Mouse (Mus musculus): ENCODE data around the gene Usp6nl.

The Usp6nl gene

DNA sequence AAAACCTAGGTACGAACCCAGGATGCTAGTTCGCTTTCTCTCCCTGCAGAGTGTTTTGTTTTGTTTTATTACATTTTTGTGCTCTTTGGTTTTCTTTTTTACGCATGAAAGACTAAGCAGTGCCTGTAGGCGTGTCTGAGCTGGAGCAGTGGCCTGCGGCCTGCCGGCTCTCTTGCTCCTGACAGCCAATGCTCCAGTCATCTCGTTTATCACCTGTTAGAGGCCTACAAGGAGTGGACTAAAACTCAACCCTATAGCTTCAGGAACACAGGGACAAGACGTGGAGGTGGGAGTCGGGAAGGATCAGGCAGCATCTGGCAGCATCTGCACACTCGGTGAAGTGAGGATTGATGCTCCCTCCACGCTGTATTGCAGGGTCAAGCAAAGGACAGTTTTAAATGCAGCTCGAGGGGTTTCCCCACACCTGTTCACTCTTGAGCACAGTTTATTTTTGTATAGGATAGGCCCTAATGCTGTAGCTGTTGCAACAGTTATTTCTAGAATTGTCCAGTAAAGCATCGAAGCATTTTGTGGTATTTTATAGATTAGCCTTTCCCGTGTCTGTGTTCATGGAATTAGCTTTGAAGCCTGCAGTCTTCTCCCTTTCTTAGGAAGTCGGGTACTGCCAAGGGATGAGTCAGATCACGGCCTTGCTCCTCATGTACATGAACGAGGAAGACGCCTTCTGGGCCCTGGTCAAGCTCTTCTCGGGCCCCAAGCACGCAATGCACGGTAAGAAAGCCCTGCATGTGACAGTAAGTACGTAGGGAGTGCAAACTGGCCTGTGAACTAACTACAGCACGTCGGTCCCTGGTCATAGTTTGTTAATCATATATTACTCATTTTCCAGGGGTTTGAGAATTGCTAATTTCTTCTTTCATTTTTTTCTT is 101.4 kb downstream of the Usp6nl start:
- no peak for DNase-seq

DNA sequence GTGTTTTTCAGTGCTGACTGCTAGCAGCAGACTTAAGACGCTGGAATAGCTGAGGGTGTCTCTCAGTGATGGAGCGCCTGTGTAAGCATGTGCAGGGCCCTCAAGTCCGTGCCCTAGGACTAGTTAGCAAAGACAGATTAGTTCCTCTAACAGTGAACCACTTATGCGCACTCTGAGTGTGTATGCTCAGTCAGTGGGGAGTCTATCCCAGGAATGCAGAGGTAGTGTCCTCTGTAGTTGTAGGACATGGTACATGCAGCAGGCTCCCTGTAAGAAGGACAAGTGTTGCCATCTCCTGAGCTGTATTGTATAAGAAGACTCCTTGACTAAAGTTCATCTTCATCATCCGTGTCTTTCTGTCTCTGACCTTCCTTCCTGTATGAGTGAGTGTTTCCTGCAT is 102.4 kb downstream of the Usp6nl start:
- no peak for DNase-seq

DNA sequence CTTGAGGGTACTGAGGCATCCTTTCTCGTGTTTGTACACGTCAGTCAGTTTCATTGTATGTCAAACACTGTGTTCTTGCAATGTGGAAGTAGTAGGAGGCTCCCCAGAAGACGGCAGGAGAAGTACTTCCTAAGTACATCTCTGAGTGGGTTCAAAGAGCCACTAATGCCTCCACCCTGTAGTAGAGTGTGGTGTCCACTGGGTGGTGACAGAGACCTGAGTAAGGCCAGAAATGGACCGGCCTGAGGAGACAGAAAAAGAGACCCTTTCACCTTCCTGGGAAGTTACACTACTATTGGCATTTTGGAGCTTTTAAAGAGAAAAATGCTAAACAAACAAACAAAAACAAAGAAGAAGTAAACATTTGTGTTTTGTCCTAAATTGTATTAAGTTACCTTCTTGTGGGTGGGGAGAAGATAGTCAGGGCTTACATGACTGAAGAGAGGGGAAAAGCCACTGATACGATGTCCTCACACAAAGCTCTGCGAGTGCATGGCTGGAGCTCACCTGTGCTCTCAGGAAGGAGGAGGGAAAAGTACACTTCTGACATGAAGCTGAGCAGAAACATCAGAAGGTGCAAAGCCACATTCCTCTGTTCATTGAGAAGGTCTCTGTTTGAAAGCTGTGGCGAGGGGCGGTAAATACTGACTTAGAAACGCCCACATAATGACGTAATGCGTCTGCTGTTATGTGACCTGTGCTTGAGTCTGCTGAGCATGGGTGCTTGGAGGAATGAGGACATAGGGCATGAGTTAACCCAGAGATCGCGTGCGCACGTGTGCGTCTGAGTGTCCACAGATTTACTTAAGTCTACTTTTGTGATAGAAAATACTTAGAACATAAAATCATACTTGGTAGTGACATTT is 113.9 kb downstream of the Usp6nl start:
- peak; percentile 20 for DNase-seq

DNA sequence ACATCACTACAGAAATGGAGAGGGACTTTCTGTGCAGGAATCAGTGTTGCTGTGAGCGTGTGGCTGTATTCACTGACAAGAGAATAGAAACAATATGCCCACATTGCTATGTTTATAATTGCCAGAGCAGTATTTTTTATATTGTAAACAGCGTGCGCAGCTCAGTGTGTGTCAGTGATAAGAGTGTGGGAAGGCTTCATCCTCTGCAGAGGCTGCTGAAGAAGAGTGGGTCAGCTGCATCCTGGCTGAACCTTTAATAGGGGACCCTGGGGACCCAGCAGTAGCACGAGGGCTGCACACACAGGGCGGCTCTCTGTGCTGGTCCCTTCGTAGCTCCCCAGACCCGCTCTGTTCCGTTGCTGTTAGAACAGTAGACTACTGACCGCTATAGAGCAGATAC is 119.2 kb downstream of the Usp6nl start:
- no peak for DNase-seq

DNA sequence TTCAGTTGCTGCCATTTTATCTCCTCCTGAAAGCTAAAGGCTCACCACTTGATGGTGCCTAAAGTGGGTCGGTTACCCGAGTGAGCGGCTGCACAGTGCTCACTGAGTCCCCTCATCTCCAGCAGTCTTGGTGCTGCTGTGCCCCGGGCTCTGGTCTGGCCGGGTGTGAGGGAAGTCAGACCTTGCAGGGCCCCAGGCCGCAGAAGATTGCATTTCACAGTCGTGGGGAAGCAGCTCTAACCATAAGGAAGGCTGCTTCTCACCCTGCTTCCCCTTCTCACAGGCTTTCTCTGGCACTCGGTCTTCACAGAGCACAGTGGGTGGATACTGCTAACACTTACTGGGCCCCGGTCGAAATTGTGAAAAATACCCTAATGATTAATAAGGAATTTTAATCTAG is 119.8 kb downstream of the Usp6nl start:
- no peak for DNase-seq

DNA sequence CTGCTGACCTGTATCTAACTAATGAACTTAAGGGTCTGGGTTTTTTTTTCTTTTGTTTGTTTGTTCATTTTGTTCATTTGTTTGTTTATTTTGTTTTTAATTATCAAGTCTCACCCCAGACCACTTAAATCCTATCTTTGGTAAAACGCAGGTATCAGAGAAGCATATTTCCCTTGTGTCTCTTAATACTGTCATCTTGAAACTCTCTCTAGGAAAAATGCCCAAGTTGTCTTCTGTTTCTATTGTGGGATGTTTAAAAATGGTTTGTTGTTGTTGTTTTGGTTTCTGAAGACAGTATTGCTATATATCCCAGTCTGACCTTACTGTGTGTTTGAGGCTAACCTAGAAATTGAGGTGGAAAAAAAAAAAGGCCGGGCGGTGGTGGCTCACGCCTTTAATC is 121.5 kb downstream of the Usp6nl start:
- no peak for DNase-seq

DNA sequence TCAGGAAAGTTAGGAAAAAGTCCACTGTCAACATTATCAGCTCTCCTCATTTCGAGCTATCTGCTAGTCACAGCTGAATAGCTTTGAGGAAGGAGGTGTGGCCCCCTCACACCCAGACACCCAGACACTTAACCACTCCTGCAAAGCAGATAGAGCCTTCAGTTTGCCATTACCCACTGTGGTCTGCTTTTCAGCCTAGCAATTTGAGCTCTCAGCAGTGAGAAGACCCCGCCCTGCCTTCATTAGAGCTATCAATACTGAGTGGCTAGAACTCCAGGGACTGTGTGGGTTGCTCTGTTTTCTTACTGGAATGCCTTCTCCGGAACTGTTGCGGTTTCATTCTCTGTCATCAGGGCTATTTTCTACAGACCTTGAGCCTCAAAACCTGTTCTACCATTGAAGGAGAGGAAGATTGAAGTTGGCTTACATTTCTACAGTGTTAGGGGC is 122.3 kb downstream of the Usp6nl start:
- DNase-seq: no peak

DNA sequence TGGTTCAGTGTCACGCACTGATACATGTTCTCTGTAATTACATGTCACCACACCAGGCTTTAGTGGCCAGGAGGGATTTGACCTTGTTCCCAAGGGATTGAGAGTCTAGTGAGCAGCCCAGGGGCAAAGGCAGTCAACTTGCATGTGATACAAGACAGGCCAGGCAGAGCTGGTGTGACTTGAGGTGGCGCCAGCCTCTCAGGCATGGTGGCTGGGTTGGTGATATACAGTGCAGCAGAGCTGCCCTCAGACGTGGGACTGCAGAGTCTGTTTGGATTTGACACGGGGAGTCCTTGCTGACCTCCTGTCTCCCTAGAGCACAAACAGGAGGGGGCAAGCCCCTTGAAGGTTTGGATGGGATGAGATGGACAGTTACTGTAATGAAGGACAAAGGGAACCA is 123.4 kb downstream of the Usp6nl start:
- no peak for DNase-seq

DNA sequence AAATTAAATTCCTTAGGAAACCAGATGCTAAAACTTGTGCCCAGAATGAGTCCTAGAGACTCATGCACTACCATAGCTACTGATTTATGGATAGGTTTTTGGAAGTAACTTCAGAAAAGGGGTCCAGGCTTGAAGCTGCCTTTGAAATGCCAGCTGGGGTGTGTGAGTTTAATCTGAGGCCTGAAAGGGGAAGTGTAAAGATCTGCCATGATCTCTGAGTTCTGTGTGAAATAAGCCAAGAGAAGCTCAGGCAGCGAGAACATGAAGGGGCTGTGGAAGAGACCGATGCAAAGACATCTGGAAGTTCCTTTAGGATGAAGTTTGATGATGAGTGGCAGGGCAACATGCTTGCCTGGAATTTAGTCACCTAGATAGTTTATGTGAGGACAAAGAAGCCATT is 126.4 kb downstream of the Usp6nl start:
- DNase-seq: no peak

DNA sequence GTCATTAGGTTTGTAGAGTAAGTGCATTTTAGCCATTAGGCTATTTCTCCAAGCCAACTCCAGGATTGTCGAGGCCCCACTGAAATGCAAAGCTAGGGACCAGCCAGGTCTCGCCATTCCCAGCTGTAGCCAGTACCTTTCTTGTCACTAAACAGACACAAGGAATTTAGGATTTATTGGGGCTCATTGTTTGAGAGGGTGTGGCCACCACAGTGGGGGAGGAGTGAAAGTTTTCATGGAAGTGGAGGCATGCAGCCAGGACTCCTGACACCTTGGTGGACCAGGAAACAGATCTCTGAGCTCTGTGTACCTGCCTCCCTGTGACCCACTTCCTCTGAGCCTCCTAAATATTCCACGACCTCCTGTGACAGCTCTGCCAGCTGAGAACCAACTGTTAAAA is 127.2 kb downstream of the Usp6nl start:
- DNase-seq: no peak

DNA sequence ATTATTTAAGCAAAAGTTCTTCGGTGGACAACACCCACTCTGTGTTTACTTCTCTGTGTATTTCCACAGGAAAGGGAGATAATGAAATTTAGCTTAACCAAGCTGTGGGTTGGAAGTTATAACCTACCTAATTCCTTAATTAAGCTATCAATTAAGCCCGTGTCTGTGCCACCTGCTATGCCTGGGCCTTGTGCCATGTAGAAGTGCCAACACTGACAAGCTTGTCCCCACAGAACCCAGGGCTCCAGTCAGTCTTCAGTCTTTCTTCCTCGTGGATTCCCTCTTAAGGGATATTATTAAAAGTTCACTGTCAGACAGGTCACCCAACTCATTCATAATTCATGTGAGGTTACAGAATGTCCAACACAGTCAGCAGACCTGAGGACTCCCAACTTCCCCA is 128.1 kb downstream of the Usp6nl start:
- peak; percentile 51 for DNase-seq

DNA sequence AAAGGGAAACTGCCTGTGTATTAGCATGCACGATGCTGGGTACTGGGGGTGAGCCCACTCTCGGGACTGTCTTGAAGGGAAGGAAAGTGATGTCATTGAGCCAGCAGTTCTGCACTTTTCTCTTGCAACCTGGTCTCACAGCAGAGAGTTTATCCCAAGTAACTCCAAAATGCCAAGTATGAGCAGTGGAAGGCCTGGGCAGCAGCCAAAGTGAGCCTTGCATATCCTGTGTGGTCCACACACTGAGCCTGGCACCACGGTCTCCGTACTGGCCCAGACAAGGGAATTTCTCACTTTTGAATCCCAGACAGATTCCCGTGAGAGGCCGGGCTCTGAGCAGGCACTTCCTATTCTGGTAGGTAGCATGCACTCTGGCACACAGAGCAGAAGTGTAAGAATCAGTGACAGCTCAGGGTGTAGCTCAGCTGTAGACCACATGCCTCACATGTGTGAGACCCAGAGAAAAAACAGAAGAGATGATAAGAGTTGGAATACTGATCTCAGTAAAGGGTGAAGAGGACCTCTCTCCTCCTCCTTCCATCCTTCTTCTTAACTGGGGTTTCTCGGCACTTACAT is 132.6 kb downstream of the Usp6nl start:
- DNase-seq: no peak

DNA sequence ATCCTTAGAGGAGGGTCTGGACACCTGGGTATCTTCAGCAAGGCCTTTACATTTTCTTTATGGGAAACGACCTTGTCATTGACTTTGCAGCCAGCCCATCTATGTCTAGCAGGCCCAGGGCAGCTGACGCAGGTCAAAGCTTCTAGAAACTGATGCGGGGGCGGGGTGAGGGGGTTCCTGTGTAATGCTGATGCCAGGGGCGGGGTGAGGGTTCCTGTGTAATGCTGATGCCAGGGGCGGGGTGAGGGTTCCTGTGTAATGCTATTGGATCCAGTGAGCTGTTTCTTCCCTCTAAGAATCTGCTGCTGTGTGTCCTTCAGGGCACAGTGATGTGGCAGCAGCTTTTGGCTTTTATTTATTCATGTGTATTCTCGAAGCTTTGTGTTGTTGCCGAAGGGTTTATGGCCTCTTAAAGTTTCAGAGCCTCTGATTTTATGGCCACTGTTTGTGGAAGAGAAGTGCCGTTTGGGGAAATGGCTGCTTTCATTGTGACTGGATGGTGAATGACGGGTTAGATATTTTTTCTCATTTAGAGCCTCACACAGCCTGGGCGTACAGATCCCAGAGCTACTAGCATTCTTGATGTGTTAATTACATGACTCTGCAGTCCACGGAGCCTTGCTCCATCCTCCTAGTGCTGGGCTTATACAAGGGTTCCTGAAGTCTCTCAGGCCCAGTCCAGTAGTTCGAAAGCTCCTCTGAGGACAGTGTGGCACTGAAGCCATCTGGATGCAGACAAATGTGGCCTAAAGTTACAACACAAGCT is 137.0 kb downstream of the Usp6nl start:
- no peak for DNase-seq

DNA sequence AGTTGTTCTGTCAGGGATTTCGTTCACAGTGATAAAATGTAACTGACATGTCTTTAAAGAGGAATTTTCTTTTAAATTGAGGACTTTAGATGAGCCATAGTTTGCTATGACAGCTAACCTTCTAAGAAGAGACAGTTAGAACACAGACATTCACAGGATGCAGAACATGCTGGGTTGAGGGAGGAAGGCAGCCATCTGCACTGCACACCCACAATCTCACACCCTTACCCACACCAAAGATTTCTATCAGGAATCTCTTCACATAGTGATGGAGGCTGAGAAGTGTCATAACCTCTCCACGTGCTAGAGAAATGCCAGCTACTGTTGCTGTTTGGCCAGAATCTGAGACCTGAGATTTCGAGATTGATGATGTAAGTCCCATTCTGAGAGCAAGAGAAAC is 139.8 kb downstream of the Usp6nl start:
- DNase-seq: no peak

DNA sequence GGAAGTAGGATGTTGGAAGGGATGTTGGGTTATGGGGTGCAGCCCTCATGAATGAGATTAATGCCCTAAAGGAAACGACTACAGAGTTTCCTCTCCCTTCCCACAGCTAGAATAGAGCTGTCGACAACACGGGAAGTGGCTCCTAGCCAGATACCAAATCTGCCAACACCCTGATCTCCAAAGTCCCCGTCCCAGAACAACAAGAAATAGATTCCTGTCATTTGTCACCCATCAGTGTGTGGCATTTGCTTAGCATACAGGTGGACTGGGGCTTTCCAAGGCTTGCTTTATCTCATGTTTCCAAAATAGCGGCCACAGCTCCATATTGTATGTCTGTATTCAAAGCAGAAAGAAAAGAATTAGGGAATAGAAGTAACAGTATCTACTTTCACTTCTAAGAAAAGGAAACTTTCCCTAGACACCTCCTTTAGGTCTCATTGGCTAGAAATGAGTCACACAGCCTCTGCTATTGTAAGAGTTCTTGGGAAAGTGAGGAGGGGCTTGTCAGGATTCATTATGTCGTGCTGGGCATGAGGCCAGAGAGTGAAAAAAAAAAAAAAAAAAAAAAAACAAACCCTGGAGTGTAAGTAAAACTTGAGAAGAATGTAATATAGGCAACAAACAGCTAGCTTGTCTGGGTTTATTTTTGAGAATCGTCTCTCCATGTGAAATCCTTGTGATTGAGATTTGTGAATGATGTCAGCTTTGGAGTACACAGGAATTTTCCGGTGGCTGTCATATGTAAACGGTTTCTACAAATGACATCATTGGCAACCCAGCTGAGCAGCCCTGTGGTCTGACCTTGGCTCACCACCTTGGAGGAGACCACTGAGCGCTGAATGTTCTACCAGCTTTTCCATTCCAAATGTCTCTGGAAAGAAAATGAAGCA is 141.6 kb downstream of the Usp6nl start:
- no peak for DNase-seq

DNA sequence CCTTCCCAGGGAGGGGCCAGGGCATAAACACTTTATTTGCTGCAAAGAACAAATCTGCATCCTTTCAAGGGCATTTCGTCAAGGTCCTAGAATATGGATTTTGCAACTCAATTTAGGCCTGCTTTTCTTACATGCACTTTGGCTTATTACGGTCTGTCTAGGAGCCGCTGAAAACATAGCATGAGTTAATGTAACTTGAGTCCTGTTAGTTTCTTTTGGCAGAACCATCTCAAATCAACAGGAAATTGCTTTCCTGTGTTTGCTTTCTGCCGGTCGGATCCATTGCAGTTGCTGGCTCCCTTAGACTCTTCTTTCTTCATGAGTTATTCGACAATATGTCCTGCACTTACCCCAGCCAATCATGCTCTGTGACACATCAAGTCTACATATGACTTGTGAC is 143.9 kb downstream of the Usp6nl start:
- no peak for DNase-seq

DNA sequence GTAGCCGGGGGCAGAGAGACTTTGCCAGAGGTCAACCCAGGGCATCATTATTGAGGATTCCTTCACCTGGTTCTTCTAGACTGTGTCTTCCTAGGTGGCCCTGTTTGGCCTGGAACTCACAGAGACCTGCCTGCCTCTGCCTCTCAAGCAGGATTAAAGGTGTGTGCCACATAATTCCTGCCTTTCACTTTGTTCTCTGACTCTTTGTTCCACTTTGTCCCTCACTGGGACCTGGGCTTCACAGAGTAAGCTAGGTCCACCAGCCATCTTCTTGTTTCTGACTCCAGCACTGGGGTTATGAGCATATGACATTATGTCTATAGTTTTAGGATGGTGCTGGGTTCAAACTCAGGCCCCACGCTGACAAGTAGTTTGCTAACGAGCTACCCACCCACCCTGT is 144.9 kb downstream of the Usp6nl start:
- no peak for DNase-seq

DNA sequence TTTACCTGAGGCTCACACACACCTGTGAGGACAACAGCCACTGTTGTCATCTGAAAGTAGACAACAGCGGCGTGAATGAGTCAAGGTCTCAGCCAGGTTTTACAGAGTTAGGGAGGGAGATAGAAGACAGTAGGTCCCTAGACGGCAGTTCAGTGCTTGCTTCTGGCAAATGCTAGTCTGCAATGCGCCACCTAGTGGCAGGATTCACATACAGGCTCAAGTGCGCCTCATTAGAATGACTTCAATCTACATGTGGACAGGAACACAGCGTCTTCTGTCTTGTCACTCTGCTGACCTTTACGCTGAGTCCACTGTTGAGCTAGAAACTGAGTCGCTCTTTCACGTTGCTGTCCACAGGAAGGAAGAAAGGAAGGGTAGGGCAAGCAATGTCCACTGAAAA is 146.7 kb downstream of the Usp6nl start:
- peak; percentile 38 for DNase-seq

DNA sequence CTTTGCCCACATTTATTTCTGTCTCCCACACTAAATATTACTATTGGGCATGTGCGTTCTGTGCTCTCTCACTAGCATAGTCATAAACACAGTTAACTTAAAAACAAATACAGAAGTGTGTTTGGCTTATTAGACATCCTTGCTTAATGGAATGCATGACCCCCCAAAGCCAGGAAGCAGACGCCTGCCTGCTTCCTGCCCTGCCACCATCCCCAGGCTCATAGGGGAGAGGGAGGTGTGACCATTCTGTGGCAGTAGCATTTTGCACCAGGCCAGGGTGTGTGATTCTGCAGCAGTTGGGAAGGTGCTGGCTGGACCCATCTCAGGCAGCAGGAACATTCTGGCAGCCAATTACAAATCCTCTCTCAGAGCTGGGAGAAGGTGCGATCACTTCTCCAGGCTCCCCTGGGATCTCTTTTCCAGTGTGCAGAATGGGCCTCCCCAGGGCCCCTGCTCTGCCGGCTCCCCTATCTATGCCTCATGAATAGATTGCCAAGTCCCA is 148.7 kb downstream of the Usp6nl start:
- DNase-seq: no peak

DNA sequence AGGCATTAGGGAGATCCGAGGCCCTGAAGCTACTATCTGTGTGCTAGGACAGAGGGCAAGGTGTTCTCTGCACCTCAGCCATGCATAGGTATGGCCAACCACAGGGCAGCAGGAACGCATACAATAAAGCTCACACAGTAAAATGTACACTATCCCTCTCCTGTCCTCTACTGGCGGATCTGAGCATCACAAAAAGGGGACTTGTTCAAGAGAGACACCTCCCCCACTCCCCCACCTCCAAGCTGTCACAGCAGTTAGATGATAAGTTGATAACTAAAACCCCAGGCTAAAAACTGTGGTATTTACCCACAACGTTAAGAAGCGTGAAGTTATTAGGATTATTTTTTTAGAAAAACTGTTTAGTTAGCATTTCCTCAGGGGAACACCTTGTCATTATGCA is 151.4 kb downstream of the Usp6nl start:
- DNase-seq: no peak

DNA sequence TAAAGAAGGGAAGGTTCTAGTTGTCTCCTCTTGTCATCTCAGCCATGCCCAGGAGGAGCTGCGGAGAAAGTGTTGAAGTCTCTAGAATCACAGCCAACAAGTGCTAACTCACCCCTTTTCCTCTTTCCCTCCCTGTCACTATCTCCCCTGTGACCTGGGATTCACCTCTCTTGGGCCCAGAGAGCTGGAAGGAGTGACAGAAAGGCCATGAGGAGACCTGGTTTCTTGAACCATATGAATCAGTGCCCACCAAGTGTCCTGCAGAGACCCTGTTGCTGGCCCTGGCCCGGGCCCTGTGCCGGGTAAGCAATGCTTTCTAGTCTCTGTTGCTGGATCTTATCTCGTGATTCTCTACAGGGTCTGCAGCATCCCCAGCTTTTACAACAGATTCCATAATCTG is 155.4 kb downstream of the Usp6nl start:
- DNase-seq: no peak
